Mouse (Mus musculus): ENCODE data around the gene Usp40.
"Not testable (repeated sequence)": the region's sequence is repeated elsewhere in the genome, so short reads cannot be mapped to it uniquely, and the experiment has no call there.

The Usp40 gene

DNA sequence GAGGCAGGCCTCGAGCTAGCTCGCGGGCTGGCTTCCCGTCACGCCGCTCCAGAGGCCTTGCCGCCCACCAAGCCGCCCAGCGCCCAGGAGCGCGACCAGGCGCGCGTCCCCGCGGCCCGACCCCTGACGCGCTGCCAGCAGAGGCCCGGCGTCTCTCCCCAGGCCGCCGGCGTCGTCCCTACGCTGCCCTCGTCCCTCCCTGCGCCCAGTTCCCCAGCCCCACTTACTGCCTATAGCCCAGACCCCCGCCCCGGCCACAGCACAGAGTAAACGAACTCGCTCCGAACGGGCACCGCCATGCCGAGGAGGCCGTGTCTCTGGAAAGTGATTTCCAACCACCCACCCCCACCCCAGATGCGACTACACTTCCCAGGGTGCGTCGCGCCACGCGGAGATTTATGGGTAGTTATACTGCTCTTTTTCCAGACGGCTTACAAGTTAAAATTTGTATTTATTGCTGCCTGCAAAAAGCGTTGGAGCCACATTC, at the start of gene Usp40:
Usp40 (minus strand) TSS at position 341 of the 487 bp plus-strand sequence.
- DNase-seq (ENCODE audit: low spot score), result peak; percentile 83

DNA sequence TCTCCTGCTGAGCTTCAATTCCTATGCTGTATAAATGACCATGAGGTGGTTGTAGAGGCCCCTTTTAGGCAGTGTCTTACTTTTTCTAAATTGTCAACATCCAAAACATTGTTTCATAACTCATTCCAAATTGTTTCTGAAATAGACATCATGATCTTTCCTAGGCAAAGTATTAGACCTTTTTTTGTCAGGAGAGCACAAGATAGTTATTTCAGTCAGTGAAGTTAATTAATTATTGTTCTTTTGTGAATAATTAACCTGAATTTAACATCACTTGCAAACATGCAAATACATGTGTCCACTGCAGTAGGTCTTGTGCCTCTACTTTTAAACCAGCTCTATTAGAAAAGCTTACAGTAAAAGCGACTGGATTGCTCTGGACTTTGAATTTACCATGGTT, 46.7 kb upstream of the Usp40 start, which contains the start of gene Ugt1a10:
Ugt1a10 (plus strand) TSS at position 301 of the 400 bp plus-strand sequence.
- DNase-seq (ENCODE audit: low spot score), result no peak

DNA sequence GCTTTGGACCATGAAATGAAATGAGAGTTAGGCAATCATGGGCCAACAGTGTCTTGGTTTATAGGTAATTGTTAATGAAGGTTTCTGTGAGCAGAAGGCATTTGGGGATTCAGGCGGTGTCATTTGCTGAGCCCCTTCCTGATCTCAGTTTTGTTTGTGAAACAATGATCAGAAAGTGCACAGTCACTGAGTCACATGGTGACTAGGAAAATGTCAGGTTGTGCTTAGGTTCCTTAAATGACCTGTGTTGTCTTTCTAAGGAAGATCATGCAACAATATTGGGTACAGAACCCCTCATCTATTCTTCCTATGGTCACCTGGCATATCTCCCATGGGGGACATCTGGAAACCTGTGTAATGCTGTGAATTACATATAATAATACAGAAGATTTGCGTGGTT, 39.1 kb upstream of the Usp40 start:
- DNase-seq (ENCODE audit: low spot score), result not testable (repeated sequence)

DNA sequence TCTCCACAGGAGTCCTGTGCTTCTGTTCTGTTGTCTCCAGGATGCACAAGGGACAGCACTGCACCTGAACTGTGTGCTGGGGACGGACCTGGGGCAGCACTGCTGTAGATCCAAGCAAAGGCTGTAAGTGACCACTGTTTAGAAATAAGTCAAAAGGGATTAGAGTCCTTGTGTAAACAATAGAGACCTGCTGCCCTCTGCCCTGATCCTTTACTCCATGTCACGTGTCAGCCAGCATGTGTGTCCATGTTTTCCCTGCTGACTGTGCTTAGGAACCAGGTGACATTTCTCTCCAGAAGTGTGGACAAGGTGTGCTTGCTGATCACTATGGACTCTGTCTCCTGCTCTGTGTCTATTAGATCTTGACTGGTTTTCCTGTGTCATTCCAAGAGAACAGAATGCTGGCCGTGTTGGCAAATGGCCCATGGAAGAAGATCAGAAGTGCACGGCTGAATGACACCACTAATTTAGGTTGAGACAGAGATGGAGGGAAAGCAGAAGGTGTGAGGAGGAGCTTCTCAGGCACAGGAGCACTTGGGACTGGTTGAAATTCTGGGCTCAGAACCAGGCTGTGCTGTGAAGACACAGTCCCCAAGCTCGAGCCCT, 36.6 kb upstream of the Usp40 start:
- DNase-seq (ENCODE audit: low spot score), result not testable (repeated sequence)

DNA sequence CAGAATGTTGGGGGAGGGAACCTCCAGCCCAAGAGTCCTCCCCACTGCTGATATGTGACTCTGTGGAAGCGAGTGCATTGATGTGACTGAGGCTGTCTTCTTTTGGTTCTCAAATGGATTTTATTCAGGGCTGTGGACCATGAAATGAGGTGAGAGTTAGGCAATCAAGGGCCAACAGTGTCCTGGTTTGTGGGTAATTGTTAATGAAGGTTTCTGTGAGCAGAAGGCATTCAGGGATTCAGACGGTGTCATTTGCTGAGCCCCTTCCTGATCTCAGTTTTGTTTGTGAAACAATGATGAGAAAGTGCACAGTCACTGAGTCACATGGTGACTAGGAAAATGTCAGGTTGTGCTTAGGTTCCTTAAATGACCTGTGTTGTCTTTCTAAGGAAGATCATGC, 34.7 kb upstream of the Usp40 start:
- not testable (repeated sequence) for DNase-seq (ENCODE audit: low spot score)

DNA sequence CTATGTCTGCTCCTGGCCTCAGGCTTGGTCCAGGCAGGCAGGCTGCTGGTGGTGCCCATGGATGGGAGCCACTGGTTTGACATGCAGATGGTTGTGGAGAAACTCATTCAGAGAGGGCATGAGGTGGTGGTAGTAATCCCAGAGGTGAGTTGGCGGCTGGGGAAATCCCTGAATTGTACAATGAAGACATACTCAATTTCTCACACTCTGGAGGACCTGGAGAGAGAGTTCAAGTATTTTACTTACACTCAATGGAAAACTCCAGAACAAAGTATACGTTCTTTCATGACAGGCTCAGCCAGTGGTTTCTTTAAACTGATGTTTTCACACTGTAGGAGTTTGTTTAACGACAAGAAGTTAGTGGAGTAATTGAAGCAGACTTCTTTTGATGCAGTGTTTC, 16.9 kb upstream of the Usp40 start:
- not testable (repeated sequence) for DNase-seq (ENCODE audit: low spot score)

DNA sequence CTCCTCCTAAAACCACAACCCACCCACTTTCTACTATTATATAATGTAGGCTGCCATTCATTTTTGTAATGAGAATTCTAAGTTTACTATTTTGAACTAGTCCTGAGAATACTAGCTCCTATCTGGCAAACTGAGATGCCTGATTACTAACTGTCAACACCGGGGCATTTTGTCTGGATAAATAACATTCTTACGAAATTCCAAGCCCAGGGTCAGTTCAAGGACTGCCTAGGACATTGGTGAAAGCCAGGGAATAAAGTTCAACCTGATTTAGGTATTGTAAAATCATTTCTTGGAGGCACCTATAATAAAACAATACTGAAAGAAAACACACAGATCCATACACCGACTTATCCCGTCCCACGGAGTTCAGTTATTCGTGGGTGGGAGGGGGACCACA, 7.0 kb upstream of the Usp40 start:
- no peak for DNase-seq (ENCODE audit: low spot score)

DNA sequence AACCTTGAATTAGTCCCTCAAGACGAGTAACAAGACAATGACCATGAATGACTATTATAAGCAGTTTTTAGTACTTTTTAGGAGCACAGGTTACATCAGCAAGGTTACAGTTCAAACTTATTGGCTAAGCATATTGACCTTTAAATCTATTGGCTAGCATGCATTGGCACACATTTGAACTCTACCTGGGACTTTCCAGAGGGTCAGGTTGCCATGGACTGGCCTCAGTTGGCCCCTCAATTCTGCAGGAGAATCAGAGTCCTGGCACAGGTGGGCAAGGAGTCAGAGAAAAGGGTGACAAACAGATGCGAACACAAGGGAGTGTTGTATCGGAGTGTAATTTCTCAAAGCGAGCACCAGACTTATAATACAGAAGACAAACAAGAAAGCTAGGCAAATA, 6.3 kb upstream of the Usp40 start:
- DNase-seq (ENCODE audit: low spot score), result no peak

DNA sequence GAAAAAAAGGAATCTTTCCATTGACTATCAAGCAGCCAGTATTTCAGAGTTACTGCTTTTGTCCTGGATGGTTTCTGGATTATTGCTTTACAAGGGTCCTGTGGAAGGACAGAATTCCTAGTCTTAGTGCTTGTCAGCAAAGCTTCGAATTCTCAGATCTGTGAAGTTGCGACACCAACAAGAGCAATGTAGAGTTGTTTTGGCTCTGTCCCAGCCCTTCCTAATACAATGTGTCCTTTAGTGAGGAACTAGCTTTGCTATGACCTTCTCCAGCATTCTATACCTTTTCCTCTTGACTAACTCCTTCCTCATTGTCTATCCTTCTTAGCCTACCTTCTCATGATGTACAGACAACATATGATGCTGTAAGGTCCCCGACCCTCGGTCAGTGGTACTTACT, 5.8 kb upstream of the Usp40 start:
- DNase-seq (ENCODE audit: low spot score), result no peak

DNA sequence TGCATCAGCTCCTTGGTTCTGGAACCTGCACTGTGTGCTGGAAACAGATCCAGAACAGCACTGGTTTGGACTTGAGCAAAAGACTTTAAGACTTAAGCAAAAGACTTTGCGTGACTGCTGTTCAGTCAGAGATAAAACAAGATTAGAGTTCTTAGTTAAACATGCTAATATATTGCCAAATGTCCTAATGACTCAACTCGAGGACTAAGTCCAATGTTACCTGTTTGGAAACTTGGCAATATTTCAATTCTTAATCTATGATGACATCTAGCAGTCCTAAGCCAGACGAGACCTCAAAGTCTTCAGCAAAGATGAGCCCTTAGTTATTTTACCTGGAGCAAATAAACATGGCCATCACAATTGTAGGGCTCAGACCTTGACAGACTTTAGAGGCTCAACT, 5.4 kb upstream of the Usp40 start:
- DNase-seq (ENCODE audit: low spot score), result no peak

DNA sequence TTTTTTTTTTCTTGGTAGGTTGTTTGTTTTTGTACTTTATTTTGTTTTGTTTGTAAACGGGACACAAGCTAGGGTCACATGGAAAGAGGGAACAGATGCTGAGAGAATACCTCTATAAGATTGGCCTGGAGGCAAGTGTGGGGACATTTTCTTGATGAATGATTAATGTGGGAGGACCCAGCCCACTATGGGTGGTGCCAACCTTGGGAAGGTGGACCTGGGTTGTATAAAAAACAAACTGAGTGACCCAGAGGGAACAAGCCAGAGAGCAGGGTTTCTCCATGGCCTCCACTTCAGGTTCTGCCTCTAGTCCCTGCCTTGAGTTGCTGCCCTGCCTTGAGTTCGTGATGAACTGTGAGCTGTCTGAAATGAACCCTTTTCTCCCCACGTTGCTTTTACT, 1.2 kb upstream of the Usp40 start:
- no peak for DNase-seq (ENCODE audit: low spot score)

DNA sequence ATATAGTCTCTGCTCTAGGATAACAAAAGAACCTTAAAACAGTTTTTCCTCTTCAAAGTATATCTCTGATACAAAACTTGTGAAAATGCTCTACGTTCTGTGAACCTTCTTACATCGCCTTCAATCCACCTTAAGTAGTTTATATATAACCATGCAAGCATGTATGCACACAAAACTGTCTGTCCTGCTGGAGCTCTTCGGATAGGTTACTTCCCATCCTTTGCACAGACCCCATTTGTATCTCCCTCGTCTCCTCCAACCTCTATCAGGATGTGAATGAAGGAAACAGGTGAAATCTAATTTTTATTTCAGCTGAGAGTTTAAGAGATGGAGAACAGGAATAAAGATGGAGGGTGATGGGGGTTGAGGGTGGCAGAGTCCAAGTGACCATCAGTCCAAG, 384 bp upstream of the Usp40 start:
- no peak for DNase-seq (ENCODE audit: low spot score)

DNA sequence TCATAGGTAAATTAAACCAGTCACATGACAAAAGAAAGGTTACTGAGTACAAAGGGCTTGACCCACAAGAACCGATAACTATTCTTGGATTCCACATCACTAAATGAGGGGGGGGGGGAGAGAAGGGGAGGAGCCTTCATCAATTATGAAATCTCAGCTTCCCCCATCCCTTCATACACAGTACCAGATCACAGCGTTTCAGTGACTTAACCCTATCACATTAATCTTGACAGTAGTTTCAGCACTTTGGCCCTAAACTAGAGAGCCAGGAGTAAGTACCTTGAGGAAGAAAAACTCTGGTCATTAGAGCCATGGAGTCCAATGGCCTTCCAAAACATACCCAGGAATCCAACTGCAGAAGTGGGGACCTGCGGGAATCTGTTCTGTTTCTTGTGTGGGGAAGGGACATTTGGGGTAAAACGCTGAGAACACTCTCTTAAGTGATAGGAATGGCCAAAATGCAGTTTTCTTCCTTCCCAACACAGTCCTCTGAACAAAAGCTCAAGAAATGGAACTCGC, 600 bp downstream of the Usp40 start:
- DNase-seq (ENCODE audit: low spot score), result no peak

DNA sequence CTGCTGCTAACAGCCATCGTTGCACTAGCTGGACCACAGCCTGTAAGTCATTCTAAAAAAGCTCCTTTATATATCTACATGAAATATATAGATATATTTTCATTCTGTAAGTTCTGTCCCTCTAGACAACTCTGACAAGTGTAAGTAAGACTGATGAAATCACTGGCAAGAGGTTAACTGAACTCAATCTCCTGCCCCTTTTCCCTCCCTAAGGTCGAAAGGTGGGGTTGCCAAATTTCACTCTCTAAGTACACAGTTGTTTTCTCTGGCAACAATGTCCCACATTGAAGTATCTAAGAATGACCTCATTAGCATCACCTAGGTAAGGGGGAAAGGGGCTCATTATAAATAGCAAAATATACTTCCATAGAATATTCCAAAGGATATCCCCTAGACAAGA, 15.6 kb downstream of the Usp40 start:
- no peak for DNase-seq (ENCODE audit: low spot score)

DNA sequence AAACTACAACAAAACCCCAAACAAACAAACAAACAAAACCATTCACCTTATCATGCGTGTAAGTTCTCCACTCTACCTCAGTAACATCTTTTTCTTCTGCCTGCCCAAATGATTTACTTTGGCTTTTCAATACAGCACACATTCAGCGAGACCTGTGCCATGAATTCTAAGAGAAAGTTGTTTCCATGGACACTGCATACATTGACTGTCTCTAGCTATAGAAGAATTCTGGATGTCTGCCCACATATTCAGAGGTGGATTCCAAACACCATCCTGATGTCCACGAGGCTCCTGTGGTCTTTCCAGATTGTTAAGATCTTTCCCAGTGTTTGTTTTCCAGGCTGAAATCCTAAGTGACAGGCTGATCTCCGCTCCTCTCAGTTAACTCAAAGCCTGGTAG, 26.1 kb downstream of the Usp40 start:
- DNase-seq (ENCODE audit: low spot score), result no peak

DNA sequence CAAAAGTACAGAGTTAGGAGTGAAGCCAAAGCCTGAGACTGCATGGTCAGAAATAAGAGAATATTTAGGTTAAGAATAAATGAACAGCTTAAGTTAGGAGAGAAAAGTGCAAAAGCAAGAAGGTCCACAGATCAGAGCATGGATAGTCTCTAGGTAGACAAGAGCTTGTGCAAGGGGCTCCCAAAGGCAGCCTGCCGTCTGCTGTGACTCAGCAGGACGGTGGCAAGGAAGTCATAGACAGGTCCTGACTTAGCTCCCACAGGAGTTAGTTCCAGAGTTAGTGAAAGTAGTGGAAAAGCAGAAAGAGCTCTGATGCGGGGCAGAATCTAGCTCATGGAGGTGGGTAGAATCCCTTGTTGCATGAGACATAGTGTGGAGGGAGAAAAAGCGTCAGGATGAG, 38.0 kb downstream of the Usp40 start:
- DNase-seq (ENCODE audit: low spot score), result no peak

DNA sequence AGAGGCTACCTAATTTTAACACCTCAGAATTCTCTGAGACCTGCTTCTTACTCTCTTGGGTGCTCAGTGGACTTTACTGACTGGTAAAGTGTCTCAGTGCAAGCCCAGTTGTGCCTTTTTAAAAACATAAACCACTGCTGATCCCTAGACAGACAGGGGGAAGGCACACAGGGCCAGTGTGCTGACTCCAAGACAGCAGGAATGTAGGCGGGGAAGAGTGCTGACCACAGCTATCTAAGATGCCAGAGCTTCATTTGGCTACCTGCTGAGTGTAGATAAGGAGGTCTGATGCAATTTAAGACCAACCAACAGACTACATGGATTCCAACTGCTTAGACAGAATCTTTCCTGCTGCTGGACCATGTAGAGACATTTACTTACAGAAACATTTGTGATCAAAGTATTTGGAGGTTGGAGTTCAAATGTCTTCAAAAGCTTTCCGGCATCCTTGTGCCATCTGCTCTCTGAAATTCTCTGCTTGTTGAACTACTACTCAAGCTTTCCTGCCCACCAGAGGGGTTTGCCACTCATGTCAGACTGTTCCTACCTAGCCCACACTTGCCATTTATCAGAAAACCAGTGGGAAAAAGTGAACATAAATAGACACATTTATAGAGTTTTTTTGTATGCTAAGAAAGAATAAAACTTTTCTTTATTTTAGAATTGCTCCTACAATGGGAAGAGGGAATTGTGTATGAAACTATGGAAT, 46.7 kb downstream of the Usp40 start:
- no peak for DNase-seq (ENCODE audit: low spot score)

DNA sequence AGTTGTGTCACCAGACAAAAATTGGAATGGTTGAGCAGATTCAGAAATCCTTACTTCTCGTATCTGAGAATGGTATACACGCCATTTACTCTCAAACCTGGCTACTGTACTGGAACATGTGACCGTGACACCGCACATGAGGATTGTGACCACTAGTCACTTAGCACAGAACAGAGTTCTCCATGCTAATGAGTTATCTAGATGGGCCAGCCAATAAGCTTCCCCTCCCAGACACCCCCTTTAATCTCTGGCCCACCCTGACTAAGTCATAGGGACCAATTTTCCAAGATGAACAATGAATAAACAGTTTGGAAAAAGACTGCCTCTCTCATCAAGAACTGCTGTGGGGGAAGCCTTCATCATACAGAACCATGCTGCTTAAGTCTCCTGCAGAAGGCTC, 47.6 kb downstream of the Usp40 start:
- DNase-seq (ENCODE audit: low spot score), result no peak

DNA sequence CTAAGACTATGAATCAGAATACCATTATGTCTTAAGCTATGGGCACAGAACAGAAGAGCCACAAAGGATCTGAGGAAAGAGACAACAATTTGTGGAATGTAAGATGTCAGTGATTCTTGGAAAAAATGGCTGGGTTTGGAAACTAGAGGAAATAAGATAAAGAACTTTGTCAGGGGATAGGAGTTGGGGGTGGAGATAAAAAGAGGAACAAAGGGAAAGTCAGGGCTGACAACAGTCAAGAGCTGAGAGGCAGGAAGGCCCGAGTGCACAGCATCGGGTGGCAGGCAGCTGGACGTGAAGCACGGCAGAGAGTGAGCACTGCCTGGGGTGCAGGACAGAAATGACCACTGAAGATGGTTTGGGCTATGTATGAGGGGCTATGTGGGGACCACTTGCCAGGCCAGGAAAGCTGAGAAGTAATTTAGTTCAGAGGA, 48.3 kb downstream of the Usp40 start:
- no peak for DNase-seq (ENCODE audit: low spot score)

DNA sequence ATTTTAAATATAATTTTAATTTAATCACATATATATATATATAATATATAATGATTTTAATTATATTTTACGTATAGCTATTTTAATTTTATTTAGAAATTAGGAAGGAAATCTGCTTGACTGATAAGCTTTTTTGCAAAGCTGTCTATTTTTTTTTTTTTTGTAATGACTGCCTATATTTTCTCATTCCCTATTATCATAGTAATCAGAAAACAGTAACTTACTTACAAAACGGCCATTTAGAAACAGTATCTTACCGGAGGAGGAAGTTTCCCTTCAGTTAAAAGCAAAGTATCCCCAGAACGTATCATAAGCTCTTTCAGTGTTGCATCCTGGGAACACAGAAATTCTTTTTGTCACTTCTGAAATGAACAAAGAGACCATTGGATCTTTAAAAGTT, 48.8 kb downstream of the Usp40 start:
- no peak for DNase-seq (ENCODE audit: low spot score)

DNA sequence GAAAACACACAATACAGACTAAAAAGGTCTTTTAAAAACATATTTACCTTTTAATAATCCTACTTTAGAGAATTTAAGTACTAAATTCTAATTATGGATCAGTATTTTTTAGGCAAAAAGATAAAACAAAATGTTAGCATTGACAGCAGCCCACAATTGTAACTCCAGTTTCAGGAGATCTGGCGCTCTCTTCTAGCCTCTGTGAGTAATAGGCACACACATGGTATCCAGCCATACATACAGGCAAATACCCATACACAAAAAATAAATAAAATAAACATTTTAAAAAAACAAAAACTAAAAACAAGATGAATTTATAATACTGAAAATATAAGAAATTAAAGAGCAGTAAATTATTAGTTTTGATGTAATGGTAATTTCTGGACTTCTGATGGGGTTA, 49.4 kb downstream of the Usp40 start:
- no peak for DNase-seq (ENCODE audit: low spot score)

DNA sequence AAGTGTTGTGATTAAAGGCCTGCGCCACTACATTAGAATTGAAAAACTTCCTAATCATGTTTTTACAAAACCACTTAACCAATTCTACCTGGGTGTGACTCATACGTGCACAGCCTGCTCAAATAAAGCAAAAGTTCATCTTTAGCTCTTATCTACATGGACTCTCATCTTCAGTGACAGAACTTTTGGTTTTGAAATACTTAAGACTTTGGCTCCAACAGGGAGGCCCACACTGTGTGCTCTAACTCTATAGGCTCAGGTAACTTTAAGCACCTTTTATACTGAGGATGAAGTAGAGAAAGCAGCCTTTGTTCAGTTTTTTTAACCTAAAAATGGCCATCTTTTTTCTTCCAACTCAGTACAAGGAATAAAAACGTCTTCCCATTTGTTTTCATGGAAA, 55.3 kb downstream of the Usp40 start:
- DNase-seq (ENCODE audit: low spot score), result no peak

DNA sequence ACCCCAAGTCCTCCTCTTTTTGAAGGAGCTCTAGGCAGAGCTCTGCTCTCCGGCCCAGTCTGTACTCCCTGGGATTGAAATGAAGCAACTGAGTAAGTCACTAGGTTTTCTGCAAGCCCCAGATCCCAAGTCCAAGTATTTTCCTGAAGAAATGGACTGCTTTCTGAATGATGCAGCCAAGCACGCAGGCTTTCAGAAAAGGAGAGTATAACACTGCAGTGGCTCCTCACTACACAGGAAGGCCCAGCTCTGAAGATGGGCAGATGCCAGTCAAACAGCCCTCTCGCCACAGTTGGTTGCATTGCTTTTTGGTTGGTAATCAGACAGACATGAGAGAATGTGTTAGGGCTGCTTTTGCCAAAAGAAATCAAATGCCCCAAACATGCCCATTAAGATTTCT, 56.7 kb downstream of the Usp40 start:
- DNase-seq (ENCODE audit: low spot score), result no peak

DNA sequence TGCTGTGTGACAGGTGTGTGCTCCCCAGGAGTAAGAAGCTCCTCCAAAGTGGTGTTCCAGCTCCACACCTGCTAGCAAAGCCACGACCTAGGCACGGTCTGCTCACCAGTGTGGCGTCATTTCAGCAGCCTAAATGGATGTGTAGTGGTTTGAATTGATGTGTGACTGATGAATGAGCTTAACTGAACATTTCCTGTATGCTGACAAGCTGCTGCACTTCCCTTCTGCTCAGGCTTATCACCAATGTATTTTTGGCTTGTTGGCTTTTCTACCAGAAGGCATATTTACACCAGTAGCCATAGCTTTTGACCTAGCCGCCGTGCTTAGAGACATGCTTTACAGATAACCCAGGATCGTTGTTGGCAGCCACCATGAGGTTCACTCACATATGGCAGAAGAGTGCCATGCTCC, 60.7 kb downstream of the Usp40 start:
- DNase-seq (ENCODE audit: low spot score), result no peak
